Mouse (Mus musculus) adrenal gland, postnatal 4 days (tissue): ENCODE data around the gene Cped1. TPM values are rescaled to one million over a fixed set of nuclear protein-coding genes. Genes with fewer than 3 reads are reported as not detected.
"Not testable (repeated sequence)": the region's sequence is repeated elsewhere in the genome, so short reads cannot be mapped to it uniquely, and the experiment has no call there.

ENCODE experiments used
- DNase-seq, 2 experiments: peaks; one replicate each; pipeline ENCODE4 v3.0.0; 2021 to 2022; ENCODE audit warnings: low spot score in 2 of 2, mixed read lengths in 2 of 2
- total RNA-seq, 2 experiments: library from RNA; stranded (reverse); gene quantifications; 2 replicates each; pipeline ENCODE4 v1.2.3; 2021

The Cped1 gene
- total RNA-seq, 2 experiments from 2014 or later, result 25.1 to 29.0 TPM

DNA sequence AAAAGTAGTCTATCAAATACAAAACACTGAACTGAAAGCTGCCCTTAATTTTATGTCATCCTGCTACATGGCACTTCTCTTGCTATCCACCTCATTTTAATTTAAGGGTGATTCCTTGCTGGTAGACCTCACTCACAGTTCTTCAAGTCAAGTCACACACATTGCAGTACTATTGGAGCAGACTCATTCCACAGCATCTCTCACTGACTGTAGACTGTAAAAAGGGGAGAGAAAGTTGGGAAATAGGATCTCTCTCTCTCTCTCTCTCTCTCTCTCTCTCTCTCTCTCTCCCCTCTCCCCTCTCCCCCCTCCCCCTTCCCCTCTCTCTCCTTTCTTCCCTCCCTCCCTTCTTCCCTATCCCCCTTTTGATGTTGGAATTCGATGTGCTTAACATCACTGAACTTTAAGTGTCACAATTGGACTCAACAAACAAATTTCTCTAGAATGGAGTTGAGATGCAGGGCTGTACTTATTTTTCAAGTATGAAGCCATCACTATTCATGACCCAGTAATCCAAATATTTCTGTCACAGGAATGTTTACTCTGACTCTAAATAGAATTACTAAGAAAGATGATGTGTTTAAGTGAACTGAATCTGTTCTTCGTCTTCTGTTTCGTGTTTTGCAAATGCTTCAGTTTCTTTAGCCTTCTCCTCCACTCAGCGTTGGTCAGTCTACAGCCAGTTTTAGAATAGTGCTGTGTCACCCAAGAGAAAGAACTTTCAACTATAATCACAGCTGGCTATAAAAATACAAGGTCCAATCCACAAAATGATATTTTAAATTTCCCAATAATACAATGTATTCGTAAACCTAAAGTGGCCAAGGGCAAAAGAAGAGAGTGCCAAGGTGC lies 88.7 kb downstream of the Cped1 start:
- no peak for DNase-seq

DNA sequence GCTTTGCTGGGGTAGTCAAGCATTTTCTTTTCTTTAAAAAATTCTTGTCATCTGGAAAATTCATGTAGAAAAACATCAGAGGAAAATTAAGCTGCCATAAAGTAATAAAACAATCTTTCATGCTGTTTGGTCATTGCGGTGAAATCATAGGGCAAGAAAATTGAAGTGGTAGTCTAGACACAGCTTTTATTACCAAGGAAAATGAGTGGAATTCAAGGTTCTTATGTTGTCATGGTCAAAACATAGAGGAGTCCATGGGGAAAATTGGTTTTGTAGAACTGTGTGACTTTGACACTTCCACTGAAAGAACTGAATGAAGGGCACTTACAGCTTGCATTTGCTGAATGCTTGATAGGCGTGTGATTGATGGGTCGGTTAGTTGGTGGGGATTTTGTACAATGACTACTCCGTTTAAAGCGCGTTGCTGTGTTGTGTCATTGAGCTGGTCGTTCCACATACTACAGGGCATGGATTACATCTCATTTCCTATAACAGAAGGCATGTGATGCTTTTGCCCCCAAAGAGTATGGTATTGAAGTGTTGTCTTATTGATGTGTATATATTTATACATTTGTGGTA lies 93.1 kb downstream of the Cped1 start:
- DNase-seq, result no peak

DNA sequence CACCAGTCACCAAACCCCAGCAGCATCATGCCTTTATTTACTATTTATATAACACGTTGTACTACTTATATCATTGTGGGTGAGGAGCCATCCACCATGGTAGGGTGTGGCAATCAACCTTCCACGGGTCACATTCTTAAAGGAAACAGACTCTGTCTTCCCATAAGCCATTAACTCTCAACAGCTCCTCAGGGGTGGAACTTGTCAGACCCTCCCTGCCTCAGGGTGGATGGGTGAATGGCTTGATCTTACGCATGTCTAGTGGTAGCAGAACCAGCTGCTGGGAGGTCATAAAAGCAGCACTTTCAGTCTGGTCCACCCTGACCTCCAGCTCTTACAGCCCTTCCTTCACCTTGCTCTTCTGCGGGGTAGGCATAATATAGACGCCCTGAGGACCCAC lies 100.3 kb downstream of the Cped1 start:
- no peak for DNase-seq

DNA sequence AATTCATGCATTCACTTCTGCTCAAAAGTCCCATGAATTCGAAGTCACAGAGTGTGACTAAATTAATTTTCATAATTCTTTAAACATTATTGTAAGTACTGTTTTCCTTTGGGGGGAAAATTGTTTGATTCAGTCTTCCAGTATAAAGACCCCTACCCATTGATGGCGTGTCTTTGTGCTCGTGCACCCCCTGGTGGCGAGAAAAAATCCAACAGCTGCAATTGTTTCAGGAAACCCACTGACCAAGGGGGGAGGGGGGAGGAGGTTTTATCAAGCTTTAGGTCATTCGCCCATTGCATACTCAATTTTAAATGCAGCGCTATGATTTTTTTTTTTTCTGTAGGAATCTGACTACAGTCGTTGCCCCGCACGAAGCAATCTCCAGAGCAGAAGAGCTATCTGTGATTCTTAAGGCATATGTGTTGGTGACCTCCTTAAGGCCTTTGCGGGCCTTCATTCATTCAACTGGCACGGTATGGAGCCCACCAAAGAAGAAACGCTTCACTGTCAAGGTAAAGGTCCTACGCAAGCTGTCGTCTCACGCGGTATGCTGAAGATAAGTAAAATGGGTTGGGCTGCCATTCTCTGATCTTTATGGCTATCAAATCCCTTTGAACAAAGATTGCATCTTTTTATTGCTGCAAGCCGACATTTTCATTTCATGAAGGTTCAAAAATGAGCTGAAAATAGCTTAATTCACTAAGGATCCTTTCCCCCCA lies 102.8 kb downstream of the Cped1 start:
- DNase-seq, result no peak

DNA sequence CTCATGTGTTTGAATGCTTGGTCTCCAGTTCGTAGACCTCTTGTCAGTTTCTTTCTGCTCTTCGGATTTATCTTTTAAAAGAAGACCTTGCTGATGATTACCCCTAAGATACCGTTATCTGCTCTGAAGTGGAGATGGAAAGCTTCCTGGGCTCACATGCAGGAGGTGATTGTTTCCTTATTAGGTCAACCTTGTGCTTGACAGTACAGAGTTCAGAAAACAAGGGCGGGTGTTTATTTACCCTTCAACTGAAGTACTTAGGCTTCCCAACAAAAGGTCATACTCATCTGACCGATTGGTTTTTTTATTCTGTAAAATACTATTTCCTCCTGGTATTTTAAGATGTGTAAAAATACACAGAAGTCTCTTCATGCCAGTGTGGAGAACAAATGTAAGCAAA lies 106.1 kb downstream of the Cped1 start:
- no peak for DNase-seq

DNA sequence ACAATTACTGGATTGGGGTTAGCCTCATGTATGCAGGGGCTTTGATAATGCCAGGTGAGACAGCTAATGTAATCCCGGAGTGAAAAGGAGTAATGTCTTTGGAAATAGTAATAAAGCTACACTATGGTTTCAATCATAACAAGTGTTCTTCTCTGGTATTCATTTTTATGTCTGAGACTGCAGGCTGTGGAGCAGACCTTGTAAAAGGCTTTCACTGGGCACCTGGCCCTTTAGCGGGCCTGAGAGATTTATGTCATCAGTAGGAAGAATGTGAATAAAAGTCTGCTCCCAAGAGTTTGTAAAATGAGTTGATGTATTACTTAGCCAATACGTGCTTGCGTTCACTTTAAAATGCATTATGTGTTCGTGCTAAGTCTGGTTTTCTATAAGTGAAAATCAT lies 108.1 kb downstream of the Cped1 start:
- no peak for DNase-seq

DNA sequence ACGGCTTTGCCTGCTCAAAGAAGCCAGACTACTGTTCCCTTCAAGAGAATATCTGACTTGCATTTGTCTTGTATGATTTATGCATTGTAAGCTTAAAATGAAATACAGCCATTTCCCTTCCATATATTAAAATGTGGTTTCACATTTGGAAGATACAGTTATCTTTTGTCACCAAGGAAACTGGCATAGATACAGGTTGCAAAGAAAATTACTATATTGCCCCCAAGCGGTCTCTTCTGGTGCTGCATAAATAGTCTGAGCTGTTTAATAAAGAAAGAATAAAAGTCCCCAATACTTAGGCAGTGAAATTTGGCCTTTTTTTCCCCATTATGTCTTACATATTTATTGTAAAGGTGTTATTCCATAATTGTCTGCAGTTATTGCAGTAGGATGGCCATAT lies 112.0 kb downstream of the Cped1 start:
- DNase-seq, result no peak

DNA sequence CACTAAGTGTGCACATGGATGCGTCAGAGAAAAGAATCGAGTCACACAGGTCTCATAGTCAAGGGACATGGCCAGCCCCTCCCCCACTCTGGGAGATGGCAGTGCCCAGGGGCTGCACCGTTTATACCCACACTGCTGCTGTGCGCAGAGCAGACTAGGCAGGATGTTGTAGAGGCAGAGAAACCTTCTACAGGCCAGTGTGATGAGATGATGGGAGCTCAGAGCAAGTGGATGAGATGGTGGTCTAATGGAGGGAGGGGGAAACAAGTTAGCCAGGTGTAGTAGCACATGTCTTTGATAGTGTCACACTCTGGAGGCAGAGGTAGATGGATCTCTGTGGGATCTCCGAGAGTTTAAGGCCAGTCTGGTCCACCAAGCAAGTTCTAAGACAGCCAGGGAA lies 114.1 kb downstream of the Cped1 start:
- no peak for DNase-seq

DNA sequence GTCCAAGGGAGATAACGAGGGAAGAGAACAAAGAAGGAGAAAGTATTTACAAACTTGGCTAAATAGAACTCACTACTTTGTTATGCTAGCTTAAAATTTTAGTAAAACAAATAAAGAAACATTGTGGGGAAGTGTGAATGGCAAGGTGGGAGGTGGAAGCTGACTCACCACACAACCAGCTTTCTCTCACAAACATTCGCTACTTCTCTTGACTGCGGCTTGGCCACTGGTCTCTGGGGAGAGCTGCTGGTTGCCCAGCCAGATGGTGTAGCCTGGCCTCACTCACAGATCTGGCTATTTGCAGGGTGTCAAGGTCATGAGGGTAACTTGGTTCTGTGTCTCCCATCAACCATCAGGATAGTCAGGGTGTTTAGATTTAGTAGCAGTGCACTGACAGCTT lies 116.2 kb downstream of the Cped1 start:
- no peak for DNase-seq

DNA sequence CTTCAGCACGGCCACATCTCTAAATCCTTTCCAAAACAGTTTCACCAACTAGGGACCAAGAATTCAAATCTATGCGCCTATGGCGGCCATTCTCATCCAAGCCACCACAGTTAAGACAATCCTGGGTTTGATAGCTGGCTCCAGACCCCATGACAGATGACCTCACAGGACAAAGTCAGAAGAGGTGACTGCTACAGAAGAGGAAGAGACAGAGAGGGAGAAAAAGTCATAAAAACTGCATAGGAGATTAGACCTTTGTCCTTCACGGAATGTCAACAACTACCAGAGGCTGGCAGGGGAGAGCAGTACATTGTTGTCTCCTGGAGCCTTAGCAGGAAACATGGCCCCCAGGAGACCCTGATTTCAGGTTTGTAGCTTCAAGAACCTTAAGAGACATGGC lies 117.0 kb downstream of the Cped1 start:
- DNase-seq, result no peak

DNA sequence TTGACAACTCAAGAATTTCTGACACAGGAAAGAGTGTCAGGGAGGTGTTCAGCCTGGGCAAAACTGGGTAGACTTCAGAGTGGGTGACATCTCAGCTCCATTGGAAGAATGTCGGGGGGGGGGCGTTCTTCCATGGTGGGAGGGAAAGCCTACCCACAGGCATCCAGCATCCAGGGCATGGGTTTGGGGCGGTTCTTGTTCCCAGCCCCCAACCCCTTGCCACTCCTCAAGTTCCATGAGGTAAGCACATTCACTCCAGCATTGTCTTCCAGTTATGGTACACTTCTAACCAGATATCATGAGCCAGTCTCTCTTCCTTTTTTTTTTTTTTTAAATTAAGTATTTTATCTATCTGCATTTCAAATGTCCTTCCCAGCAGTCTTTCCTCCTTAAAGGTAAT lies 118.0 kb downstream of the Cped1 start:
- no peak for DNase-seq

DNA sequence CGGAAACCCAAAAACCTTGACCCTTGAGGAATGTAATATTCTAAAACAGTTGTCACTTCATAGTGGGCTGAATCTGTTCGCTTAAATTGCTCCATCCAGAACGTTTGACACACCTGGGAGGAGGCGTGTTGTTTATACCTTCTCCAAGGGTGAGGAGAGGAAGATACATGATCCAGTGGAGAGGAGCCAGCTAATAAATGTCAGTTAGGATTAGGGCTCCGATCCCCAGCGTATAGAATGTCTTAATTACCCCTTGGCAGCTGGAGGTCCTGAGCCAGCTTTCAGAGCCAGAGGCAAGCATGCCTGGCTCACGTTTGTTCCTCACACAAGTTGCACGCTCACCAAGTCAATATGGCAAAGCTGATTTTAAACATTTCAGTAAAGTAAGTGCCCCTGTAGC lies 118.5 kb downstream of the Cped1 start:
- no peak for DNase-seq

DNA sequence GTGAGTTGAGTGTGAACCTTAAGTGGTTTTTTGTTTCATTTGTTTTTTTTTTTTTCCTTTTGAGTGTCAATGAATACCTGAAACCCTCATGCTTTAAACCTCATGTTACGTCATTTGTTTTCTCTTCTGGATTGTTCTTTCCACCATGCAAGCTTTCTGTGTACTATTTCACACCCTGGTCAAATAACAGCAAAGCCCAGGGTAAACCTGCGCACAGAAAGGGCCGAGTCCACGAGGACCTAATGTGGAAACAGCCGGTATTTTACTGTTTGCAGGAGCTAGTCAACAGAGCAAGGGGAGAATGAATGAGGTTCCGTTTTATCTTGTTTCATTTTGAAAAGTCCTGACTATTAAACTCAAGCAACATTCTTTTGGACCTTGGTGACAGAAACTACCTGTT lies 128.4 kb downstream of the Cped1 start:
- DNase-seq, result no peak

DNA sequence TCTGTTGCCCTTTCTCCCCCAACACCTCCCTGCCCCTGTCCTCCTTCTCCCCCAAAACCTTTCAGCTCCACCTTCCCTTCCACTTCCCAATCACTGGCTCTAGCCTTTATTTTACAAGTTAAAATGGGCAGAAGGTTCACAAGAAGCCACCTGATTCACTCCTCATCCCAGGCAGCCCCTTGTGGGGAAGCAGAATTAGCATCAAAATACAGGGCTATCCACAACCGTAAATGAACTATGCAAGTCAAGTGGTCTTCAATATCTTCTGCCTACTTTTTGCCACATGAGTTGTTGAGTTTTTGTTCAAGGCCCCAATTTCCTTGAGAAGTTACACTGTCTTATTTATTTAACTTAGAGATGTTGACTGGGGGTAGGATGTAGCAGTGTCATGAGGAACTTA lies 131.0 kb downstream of the Cped1 start:
- no peak for DNase-seq

DNA sequence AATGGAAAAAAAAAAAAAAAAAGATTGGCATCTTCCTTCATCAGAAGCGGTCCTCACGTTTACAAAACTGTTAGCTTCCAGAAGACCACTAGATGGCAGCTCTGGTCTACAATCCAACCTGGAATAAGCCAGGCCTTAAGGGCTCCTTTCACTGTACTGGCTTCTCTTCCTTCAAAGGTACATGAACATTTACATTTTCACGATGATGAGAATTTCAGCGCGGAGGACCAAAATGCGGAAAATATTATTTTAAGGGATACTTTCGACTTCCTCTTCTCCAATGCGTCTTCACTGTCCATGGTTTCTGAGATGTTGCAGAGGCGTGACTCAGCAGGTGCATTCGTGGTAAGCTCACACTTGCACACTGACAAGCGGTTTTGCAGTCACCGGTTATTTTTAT lies 136.4 kb downstream of the Cped1 start:
- DNase-seq, result no peak

DNA sequence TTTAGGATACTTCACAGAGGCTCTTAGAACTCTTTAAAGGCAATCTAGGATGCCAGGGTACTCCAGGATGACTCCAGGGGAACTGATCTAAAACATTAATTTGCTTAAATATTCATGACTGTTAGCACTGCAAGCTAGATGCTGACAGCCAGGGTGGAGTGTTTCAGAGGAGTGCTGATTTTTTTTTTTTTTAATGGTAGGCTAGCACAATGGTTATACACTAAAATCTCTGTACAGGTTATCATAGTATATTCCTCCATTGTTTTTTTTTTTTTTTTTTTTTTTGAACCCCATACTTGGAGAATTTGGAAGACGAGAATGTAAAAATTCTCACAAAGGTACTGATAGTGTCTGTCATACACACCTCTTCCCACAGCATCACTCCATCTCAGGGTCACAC lies 137.0 kb downstream of the Cped1 start:
- no peak for DNase-seq

DNA sequence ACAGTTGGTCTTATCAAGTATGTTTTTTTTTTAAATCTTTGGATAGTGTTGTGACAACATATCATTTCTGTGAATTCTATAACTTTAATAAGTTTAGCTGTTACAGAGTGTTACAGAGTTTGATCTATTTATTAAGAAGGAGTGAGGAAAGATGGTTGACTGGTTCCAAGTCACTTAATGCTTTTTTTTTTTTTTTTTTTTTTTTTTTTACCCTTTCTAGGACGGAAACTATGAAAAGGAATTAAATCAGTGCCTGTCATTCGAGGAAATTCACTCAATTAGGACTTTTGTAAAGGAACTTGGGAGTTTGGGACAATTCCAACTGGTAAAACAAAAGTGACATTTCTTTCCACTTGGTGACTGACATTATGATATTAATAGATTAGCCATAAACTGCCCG lies 137.6 kb downstream of the Cped1 start:
- DNase-seq, result no peak

DNA sequence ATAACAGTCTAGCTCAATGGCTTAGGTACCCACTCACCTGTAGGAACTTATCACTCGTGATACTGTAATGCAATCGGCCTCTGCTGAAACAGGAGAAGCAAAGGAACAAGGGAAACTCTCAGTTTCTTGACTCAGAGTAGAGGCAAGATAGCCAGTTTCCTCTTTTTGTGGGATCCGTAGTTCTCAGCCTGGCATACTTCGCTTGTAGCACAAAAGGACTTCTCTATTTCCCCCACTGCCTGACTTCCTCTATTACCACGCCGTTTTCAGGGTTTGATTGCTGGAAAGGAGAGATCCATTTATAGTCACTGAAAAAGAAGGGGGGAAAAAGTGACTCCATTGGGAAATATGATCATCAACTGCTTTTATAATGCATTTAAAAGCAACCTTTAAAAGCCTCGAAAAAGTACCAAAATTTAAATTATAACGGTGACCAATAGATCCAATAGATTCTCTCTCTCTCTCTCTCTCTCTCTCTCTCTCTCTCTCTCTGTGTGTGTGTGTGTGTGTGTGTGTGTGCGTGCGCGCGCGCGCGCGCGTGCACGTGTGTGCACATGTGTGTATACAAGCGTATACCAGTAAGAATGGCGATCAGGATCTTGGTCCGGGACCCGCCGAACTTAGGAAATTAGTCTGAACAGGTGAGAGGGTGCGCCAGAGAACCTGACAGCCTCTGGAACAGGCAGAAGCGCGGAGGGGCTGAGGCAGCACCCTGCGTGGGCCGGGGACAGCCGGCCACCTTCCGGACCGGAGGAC lies 139.0 kb downstream of the Cped1 start:
- not testable (repeated sequence) for DNase-seq

DNA sequence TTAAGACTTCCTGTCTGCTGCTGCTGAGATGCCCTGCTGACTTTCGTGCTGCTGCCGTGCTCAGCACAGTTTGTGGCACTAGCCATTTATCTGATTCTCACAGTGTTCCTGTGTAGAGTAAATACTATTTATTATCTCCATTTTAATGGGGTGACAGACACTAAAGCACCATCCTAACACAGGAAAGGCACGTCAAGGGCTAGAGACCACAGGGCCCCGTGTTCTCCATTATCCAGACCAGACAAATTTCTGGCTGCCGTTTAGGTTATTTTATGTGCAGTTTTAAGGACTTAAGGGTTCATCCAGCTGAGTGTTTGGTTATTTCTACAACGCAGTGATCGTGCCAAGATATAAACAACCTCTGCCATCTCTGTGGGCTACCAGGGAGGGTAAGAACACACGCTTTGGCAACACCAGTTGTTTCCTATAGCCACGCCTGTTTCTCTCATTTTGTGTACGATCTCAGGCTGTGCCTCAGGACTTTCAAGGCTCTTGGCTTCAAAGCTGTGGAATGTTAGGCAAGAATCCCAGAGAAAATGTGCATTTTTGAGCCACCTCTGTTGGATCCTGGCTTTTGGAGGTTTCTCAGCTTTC lies 149.4 kb downstream of the Cped1 start:
- DNase-seq, result no peak

DNA sequence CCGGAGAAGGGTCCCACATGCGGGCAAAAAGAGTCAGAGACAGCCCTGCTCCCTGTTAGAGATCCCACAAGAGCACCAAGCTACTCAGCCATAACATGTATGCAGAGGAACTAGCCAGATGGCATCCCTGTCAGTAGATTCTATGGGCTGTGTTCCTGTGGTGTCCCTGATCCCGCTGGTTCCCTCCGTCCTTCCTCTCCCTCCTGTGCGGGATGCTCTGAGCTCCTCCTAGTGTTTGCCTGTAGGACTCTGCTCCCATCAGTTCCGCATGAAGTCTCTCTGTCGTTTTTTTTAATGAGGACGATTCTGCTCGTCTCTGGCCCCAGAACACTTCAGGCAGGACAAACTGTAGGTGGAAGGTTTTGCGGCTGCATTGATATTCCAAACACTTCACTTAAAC lies 151.1 kb downstream of the Cped1 start:
- DNase-seq, result no peak

DNA sequence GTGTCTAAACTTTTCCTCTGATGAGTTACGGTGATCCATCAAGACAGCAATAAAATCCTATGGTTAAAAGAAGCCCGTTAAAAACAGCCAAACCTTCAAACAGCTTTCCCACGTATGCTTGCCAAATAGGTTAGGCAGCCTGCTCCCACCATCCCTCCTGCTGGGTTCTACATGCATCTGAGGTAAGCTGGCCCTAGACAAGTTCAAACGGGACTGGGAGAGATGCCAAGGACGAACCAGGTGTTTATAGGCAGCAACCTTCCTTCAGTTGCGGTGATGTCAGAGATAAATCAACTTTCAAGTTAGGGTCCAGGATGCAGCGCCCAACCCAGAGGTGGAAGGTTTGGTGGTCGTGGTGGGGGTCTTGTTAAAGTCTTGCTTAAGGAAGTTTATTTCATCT lies 155.1 kb downstream of the Cped1 start:
- no peak for DNase-seq
